Mouse (Mus musculus) testis, adult 2 months (tissue): ENCODE data around the gene Gnptg.

Experiments
- CTCF ChIP-seq: fragments of 200-500 bp; IDR thresholded peaks from 2 replicates; pipeline ENCODE4 v1.5.1; 2012; ENCODE audit warnings: low read depth, mild to moderate bottlenecking, inconsistent platforms, low read length, moderate library complexity; ENCODE audit not compliant: control insufficient read depth, insufficient read depth, insufficient replicate concordance
- POLR2A ChIP-seq: fragments of 200-500 bp; IDR thresholded peaks from 2 replicates; pipeline ENCODE4 v1.6.1; 2012; ENCODE audit warnings: low read depth, mild to moderate bottlenecking, inconsistent platforms, low read length, moderate library complexity; ENCODE audit not compliant: control insufficient read depth

DNA sequence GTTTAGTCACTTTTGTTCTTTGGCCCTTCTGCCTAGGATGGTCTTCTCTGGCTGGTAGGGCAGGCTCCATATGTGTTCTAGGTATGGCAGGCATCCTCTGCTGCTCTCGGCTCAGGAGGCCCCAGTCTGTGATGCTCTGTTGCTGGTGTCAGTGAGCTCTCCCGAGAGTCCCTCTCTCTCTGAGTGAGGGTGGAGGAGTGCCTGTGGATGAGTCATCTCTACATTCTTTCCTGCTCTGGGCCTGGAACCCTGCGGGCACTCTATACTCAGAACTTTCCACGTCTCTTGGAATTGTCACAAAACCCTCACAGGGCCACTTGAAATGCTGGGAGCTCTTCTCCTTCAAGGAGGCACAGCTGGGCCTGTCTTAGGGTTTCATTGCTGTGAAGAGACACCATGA, 28.2 kb downstream of the Gnptg start:
- TF ChIP-seq CTCF (no peak), POLR2A (no peak)
